Mouse (Mus musculus) intestine, embryonic 14.5 days (tissue): Measurements from ENCODE around the gene Igdcc3. TPM values are rescaled to one million over a fixed set of nuclear protein-coding genes. Genes with fewer than 3 reads are reported as not detected.
A peak's percentile ranks its signal among the peaks of the same experiment; 100 is the strongest.

ENCODE experiments used
- ATAC-seq: fragments of 200-750 bp; cut with Nextera tagmentation; replicated peaks from 2 replicates; pipeline ENCODE4 v1.8.0; 2017; ENCODE audit warnings: low read depth, moderate number of reproducible peaks, moderate TSS enrichment, moderate library complexity; ENCODE audit not compliant: low FRiP score, low TSS enrichment
- DNase-seq: peaks from one replicate; pipeline ENCODE4 v3.0.0-alpha.2; 2018; ENCODE audit warnings: low spot score
- H3K27ac ChIP-seq: fragments of 300-500 bp; sonication (generic); 2 replicates; pipeline ENCODE4 v1.5.1; 2014; ENCODE audit warnings: low read depth, mild to moderate bottlenecking, control low read depth
- H3K27me3 ChIP-seq: fragments of 300-500 bp; sonication (generic); replicated peaks from 2 replicates; pipeline ENCODE4 v1.6.1; 2014; ENCODE audit warnings: low read length, control low read depth; ENCODE audit not compliant: control insufficient read depth, insufficient read depth
- H3K36me3 ChIP-seq: fragments of 300-500 bp; sonication (generic); 2 replicates; pipeline ENCODE4 v1.6.1; 2014; ENCODE audit warnings: low read length, control low read depth; ENCODE audit not compliant: control insufficient read depth, insufficient read depth
- H3K4me1 ChIP-seq: fragments of 300-500 bp; sonication (generic); replicated peaks from 2 replicates; pipeline ENCODE4 v1.6.1; 2014; ENCODE audit warnings: low read length, control low read depth, mixed read lengths; ENCODE audit not compliant: control insufficient read depth, insufficient read depth
- H3K4me2 ChIP-seq: fragments of 300-500 bp; sonication (generic); 2 replicates; pipeline ENCODE4 v1.6.1; 2014; ENCODE audit warnings: low read length
- H3K4me3 ChIP-seq: fragments of 300-500 bp; sonication (generic); 2 replicates; pipeline ENCODE4 v1.5.1; 2014; ENCODE audit warnings: low read depth, low read length, control low read depth, mixed read lengths
- H3K9ac ChIP-seq: fragments of 300-500 bp; sonication (generic); 2 replicates; pipeline ENCODE4 v1.6.1; 2014; ENCODE audit warnings: mild to moderate bottlenecking, low read length
- H3K9me3 ChIP-seq: fragments of 300-500 bp; sonication (generic); 2 replicates; pipeline ENCODE4 v1.6.1; 2016; ENCODE audit warnings: low read length, control low read depth; ENCODE audit not compliant: control insufficient read depth
- WGBS: fragments of 180-500 bp; shearing (Covaris S2); extraction: QIAGEN DNeasy Blood & Tissue Kit; methylation state at CpG from one replicate; pipeline ENCODE4 v1.1.7; 2014; 5-methylcytosine and 5-hydroxymethylcytosine counted together
- polyA plus RNA-seq: library from polyadenylated mRNA; unstranded; fragments of >200 nt; fragmentation: Nextera tagmentation; extraction: Ambion mirVana; gene quantifications from 2 replicates; pipeline ENCODE4 v1.2.1, GENCODE M21; 2014

The Igdcc3 gene
- polyA plus RNA-seq, 1 experiment from 2014 or later, result 2.9 TPM

DNA sequence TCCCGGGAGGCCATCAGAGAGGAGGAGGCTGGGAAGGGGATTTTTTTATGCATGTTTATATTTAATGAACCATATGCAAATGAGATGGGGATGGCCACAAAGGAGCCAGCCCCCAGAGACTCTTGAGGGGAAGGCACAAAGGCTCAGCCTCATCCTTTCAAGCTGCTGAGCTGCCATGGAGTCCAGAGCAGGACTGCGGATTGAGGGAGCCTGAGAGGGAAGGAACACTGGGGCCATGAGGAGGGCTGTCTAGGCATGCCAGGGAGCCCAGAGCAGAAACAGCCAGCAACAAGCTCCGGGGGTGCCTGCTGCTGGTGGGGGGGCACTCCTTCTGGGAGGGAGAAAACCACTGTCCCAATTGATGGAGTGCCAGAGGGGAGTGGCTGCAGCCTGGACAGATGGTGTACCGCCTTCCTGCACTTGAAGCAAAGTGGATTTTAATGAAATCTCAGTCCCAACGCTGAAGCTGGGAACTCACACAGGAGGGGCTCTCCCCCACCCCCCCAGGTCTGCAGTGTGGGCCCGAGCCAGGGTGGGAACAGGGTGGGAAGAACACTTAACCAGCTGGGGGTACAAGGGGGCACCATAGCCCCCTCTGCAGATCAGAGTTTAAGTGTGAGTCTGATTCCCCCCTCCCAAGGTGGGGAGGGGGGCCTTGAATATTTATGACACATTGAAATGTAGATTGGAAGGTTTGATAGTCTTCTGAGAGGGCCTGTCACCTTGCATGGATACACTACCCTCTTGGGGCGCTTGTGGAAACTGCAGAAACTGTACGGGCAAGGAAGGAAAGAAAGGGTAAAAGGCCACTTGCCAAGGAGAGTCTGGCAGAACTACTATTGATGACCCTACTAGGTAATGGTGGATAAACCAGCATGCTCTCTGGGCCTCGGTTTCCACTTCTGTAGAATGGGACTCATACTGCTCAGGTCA, 35.2 kb downstream of the Igdcc3 start:
- ATAC-seq (no peak), DNase-seq (no peak)
- no peak overlapping the region for H3K4me3 ChIP-seq
- 46% methylated on average over 9 of the region's 9 CpGs for WGBS
- H3K36me3 ChIP-seq, result no peaks in the 10 kb centered on the region
- no peaks in the 10 kb centered on the region for H3K9me3 ChIP-seq
- H3K27ac ChIP-seq, result no peak overlapping the region
- H3K27me3 ChIP-seq, result no peaks in the 10 kb centered on the region
- H3K4me1 ChIP-seq, result peaks cover 35% of the 10 kb centered on the region
- no peak overlapping the region for H3K9ac ChIP-seq
- H3K4me2 ChIP-seq, result no peak overlapping the region

DNA sequence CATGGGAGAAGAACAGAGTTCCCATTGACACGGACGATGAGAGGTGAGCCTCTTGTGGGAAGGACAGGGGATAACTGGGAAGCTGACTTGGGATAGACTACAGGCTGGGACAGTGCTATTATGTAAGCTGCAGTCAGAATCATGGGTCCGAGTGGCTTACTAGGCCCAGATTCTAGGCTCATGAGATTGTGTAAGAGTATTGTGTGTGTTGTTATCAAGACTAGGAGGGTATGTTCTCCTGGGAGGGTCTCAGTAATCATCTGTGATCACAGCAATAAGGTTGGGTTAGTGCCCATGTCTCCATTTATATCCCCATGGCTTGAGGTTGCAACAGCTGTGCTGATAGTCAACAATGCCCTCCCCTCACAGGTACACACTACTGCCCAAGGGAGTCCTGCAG, 36.5 kb downstream of the Igdcc3 start:
- Histone ChIP-seq H3K27me3 (no peaks in the 10 kb centered on the region), H3K36me3 (peaks cover 4% of the 10 kb centered on the region; the same call in 1 of the 2 replicates), H3K4me2 (no peak overlapping the region), H3K9me3 (no peaks in the 10 kb centered on the region), H3K4me3 (no peak overlapping the region), H3K4me1 (peaks cover 35% of the 10 kb centered on the region), H3K27ac (no peak overlapping the region), H3K9ac (no peak overlapping the region)
- no peak for ATAC-seq
- DNase-seq, result no peak
- WGBS, result 79% methylated on average over 3 of the region's 3 CpGs

DNA sequence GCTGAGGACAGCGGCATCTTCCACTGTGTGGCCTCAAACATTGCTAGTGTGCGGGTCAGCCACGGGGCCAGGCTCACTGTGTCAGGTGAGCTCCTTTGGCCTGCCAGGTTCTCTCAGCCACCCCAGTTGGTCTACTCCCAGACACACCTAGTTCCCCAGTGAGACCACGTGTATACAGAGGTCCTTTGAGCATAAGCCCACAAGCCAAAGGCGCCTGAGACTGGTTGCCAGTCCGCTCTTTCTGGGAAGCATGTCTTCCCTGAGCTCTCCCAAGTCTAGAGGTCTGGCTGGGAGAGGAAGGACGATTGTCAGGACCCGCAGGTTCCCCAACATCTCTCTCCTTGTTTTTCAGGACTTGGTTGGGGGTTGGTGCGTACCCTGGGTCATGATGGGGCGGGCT, 36.9 kb downstream of the Igdcc3 start:
- 65% methylated on average over 10 of the region's 10 CpGs for WGBS
- Histone ChIP-seq H3K4me3 (no peak overlapping the region), H3K4me2 (no peak overlapping the region), H3K4me1 (peaks cover 35% of the 10 kb centered on the region), H3K9me3 (no peaks in the 10 kb centered on the region), H3K36me3 (peaks cover 4% of the 10 kb centered on the region; the same call in 1 of the 2 replicates), H3K9ac (no peak overlapping the region), H3K27ac (no peak overlapping the region), H3K27me3 (no peaks in the 10 kb centered on the region)
- ATAC-seq, result no peak
- no peak for DNase-seq

DNA sequence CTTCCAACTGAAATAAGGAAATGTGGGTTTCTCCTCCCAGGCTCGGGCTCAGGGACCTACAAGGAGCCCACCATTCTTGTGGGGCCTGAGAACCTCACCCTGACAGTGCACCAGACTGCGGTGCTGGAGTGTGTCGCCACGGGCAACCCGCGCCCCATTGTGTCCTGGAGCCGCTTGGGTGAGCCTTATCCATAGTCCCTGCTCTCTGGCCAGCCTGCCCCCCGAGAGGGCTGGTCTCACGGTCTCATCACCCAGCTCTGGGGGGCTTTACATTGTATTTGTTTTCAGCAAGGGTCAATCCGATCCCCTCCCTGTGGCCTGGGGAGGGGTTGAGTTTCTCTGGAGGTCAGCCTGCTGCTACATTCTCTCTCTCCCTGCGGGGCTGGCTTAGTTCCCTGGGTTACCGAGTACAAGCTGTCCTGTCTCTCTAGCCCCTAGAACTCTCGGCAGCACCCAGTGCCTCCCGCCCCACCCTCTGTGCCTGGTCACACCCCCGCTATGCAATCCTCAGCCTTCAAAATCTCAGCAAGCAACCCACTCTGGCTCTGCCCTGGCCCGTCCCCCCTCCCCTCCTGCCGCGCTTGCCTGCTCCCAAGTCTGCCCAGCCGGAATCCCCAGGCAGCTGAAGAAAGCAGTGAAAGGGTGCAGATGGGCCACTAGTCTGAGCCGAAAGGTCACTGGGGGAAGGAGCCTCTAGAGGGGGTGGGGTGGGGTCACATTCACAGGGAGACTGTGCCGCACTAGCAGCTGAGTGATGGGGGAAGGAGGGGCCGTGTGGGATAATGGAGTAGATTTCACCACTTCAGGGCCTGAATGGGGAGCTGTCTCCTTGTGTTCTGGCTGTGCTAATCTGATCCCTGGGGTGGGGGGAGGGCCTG, 37.6 kb downstream of the Igdcc3 start:
- H3K4me3 ChIP-seq, result no peak overlapping the region
- H3K4me2 ChIP-seq, result peak overlapping the region; percentile 20
- 13% methylated on average over 22 of the region's 22 CpGs for WGBS
- H3K9me3 ChIP-seq, result no peaks in the 10 kb centered on the region
- no peak overlapping the region for H3K27ac ChIP-seq
- DNase-seq, result no peak
- H3K4me1 ChIP-seq, result peaks cover 35% of the 10 kb centered on the region
- no peak overlapping the region for H3K9ac ChIP-seq
- H3K36me3 ChIP-seq, result peaks cover 4% of the 10 kb centered on the region; the same call in 1 of the 2 replicates
- ATAC-seq, result peak; percentile 33
- no peaks in the 10 kb centered on the region for H3K27me3 ChIP-seq

DNA sequence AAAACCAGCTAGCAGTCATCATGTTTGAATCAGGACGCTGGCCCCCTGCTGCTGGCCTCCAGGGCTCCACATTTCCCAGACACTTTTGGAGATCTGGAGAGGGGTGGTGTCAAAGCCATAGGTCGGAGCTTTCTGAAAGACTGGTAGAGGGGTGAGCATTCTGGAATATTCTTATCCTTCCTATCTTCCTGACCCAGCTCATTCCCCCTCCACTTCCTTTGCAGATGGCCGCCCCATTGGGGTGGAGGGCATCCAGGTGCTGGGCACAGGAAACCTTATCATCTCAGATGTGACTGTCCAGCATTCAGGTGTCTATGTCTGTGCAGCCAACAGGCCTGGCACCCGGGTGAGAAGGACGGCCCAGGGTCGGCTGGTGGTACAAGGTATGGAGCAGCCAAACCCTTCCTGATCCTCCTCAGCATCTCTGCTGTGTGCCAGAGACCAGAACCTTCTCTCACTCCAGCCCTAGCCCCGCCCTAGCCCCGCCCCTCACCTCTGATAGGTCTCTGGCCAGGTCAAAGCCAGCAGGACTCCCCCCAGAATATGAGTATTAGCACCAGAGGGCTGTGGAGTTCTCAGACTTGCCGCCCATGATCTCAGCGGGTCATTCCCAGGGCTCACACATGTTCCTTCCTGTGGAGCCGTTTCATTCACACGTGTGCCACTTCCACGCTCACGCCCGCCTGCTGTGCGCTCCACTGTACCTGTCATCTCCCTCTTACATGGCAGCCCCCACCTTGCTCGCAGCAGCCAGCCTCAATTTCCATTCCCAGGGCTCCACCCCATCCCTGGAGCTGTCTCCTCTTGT, 39.0 kb downstream of the Igdcc3 start:
- no peak for ATAC-seq
- no peak overlapping the region for H3K9ac ChIP-seq

DNA sequence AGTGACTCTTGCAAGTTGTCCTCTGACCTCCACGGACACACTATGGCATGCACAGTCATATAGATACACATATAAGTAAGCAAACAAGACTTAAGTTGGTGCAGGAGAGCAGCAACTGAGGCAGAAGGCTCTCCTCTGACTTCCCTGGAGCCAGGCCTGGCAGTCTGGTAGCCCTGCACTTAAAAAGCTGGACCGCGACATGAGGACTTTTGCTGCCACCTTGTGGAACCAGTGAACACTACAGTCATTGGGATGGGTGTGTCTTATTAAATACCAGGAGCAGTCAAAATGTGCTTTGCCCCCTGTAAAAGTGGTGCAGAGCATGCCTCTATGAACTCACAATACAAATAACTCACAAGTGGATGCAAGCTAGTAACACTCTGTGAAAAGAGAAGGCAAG, 47.6 kb downstream of the Igdcc3 start:
- Histone ChIP-seq H3K9ac (no peak overlapping the region), H3K27ac (no peak overlapping the region), H3K4me3 (no peak overlapping the region), H3K27me3 (no peaks in the 10 kb centered on the region), H3K4me2 (no peak overlapping the region), H3K4me1 (peaks cover 15% of the 10 kb centered on the region), H3K9me3 (no peaks in the 10 kb centered on the region), H3K36me3 (no peaks in the 10 kb centered on the region)
- ATAC-seq (0 out of 2 replicates have a peak, but pooled peaks have one; percentile 30), DNase-seq (peak; percentile 95)
- 4% methylated on average over 3 of the region's 3 CpGs for WGBS

More for the DNA sequence above, 39.0 kb downstream of the Igdcc3 start:
- WGBS, result 42% methylated on average over 17 of the region's 17 CpGs
- H3K27ac ChIP-seq, result no peak overlapping the region
- H3K4me2 ChIP-seq, result peak overlapping the region; percentile 6; the same call in 1 of the 2 replicates
- no peaks in the 10 kb centered on the region for H3K27me3 ChIP-seq
- H3K4me1 ChIP-seq, result peaks cover 35% of the 10 kb centered on the region
- DNase-seq, result no peak
- H3K4me3 ChIP-seq, result no peak overlapping the region
- H3K9me3 ChIP-seq, result no peaks in the 10 kb centered on the region
- H3K36me3 ChIP-seq, result peaks cover 4% of the 10 kb centered on the region; the same call in 1 of the 2 replicates

DNA sequence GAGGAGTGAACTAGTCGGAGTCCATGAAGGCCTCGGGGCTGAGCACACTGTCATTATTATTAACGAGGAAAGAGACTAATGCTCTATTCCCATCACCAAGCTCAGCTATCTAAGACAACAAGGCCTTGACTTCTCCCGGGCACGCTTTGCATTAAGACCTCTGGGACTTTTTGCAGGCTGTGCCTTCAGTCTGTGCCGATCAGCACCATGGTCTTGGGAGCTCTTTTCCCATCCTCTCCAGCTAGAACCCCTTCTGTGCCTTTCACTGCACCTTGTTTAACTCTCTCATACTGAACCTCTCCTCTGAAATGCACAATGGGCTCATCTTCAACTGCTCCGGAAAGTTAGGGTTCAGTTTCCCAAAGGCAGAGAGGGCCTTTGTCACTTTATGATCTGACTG, 49.3 kb downstream of the Igdcc3 start:
- ATAC-seq, result no peak
- Histone ChIP-seq H3K9ac (no peak overlapping the region), H3K4me3 (no peak overlapping the region), H3K9me3 (no peaks in the 10 kb centered on the region), H3K4me2 (no peak overlapping the region), H3K27ac (no peak overlapping the region), H3K27me3 (no peaks in the 10 kb centered on the region), H3K4me1 (peaks cover 20% of the 10 kb centered on the region), H3K36me3 (no peaks in the 10 kb centered on the region)
- WGBS, result 64% methylated on average over 7 of the region's 7 CpGs
- DNase-seq, result no peak

DNA sequence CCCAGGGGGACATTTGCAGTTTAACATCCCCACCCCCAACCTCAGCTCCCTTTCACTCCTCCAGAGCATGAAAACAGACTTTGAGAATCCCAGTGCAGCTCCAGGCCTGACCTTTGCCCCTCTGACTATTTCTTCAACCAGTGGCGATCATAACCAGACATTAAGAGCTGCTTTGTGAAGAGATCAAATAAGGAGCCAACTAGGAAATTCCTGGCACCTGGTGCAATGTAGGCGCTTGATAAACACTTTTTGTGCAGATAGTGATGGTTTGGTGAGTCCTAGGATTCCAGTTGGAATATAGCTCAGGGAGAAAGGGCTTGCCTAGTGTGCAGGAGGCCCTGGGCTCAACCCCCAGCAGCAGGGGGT, 50.4 kb downstream of the Igdcc3 start:
- H3K36me3 ChIP-seq, result no peaks in the 10 kb centered on the region
- H3K9me3 ChIP-seq, result no peaks in the 10 kb centered on the region
- ATAC-seq (no peak), DNase-seq (no peak)
- WGBS, result 34% methylated on average over 2 of the region's 2 CpGs
- no peak overlapping the region for H3K4me2 ChIP-seq
- no peak overlapping the region for H3K4me3 ChIP-seq
- peaks cover 29% of the 10 kb centered on the region for H3K4me1 ChIP-seq
- H3K27me3 ChIP-seq, result no peaks in the 10 kb centered on the region
- H3K27ac ChIP-seq, result peak overlapping the region; percentile 51
- H3K9ac ChIP-seq, result no peak overlapping the region
